ENCODE assay signal across 10 mouse cellular contexts in genomic region chr11:44686378-44686777, GRCm38 (mm10).
DNase-seq lines count a peak whose midpoint lies in the region; ATAC-seq and TF ChIP-seq lines count a peak whose summit lies in the region.
"Had no signal": no experiment of that assay in that cellular context is flagged by ENCODE, and none has a peak within 500 bp of the region (broad histone marks: within the 10 kb centered on the region; RNA-seq: fewer than 3 reads in every experiment).

No protein-coding gene starts in this region.

- TF ChIP-seq EP300 in lung, postnatal 0 days (IDR thresholded peaks at IDR 0.05): no peak

- peak overlapping the region; percentile 68; the same call in 1 of the 2 replicates for H3K27ac ChIP-seq in heart, embryonic 15.5 days
- H3K27ac ChIP-seq in lung, postnatal 0 days (ENCODE audit: low read length): no peak overlapping the region
- H3K27ac ChIP-seq in hindbrain, embryonic 14.5 days: peak overlapping the region; percentile 52; the same call in 1 of the 2 replicates
- no peak overlapping the region for H3K27ac ChIP-seq in stomach, embryonic 14.5 days (ENCODE audit: low read length)
- H3K27ac ChIP-seq in forebrain, embryonic 15.5 days (replicated peaks): no peak overlapping the region

- no peak overlapping the region for H3K4me3 ChIP-seq in heart, embryonic 15.5 days
- no peak overlapping the region for H3K4me3 ChIP-seq in lung, postnatal 0 days (ENCODE audit: low read depth, low read length)
- no peak overlapping the region for H3K4me3 ChIP-seq in hindbrain, embryonic 14.5 days (replicated peaks; ENCODE audit: low read length)
- no peak overlapping the region for H3K4me3 ChIP-seq in stomach, embryonic 14.5 days (ENCODE audit: low read depth, low read length)
- H3K4me3 ChIP-seq in forebrain, embryonic 15.5 days: no peak overlapping the region
- H3K4me3 ChIP-seq: megakaryocyte, embryonic 14.5 days had no signal

- H3K4me1 ChIP-seq in heart, embryonic 15.5 days (replicated peaks): peaks cover 22% of the 10 kb centered on the region
- peaks cover 15% of the 10 kb centered on the region for H3K4me1 ChIP-seq in lung, postnatal 0 days (ENCODE audit: insufficient read depth, low read depth, low read length)
- peaks cover 40% of the 10 kb centered on the region for H3K4me1 ChIP-seq in hindbrain, embryonic 14.5 days (replicated peaks; ENCODE audit: control insufficient read depth, insufficient read depth, low read length)
- H3K4me1 ChIP-seq in stomach, embryonic 14.5 days (ENCODE audit: control insufficient read depth, insufficient read depth, low read length): 0 out of 2 replicates have a peak, but pooled peaks cover 11% of the 10 kb centered on the region
- H3K4me1 ChIP-seq in forebrain, embryonic 15.5 days: peaks cover 6% of the 10 kb centered on the region; the same call in 1 of the 2 replicates
- H3K4me1 ChIP-seq: megakaryocyte, embryonic 14.5 days had no signal

- H3K9ac ChIP-seq in heart, embryonic 15.5 days: no peak overlapping the region
- H3K9ac ChIP-seq in lung, postnatal 0 days (replicated peaks; ENCODE audit: low read depth): no peak overlapping the region
- 0 out of 2 replicates have a peak overlapping the region, but pooled peaks have one; percentile 21 for H3K9ac ChIP-seq in hindbrain, embryonic 14.5 days
- H3K9ac ChIP-seq in stomach, embryonic 14.5 days (replicated peaks; ENCODE audit: low read depth, low read length): no peak overlapping the region
- H3K9ac ChIP-seq in forebrain, embryonic 15.5 days (replicated peaks): no peak overlapping the region

- H3K36me3 ChIP-seq in heart, embryonic 15.5 days: no peaks in the 10 kb centered on the region
- H3K36me3 ChIP-seq in lung, postnatal 0 days (ENCODE audit: insufficient read depth, low read length): no peaks in the 10 kb centered on the region
- no peaks in the 10 kb centered on the region for H3K36me3 ChIP-seq in hindbrain, embryonic 14.5 days (replicated peaks; ENCODE audit: control insufficient read depth, insufficient read depth)
- H3K36me3 ChIP-seq in stomach, embryonic 14.5 days (ENCODE audit: control insufficient read depth, insufficient read depth, low read length): no peaks in the 10 kb centered on the region
- no peaks in the 10 kb centered on the region for H3K36me3 ChIP-seq in forebrain, embryonic 15.5 days

- H3K27me3 ChIP-seq in heart, embryonic 15.5 days: no peaks in the 10 kb centered on the region
- no peaks in the 10 kb centered on the region for H3K27me3 ChIP-seq in lung, postnatal 0 days (replicated peaks; ENCODE audit: insufficient read depth, low read length)
- no peaks in the 10 kb centered on the region for H3K27me3 ChIP-seq in hindbrain, embryonic 14.5 days (ENCODE audit: control insufficient read depth, insufficient read depth, low read length)
- H3K27me3 ChIP-seq in stomach, embryonic 14.5 days (ENCODE audit: control insufficient read depth, insufficient read depth, low read length): no peaks in the 10 kb centered on the region
- H3K27me3 ChIP-seq in forebrain, embryonic 15.5 days: peaks cover 27% of the 10 kb centered on the region
- H3K27me3 ChIP-seq: megakaryocyte, embryonic 14.5 days had no signal

- ATAC-seq in heart, embryonic 15.5 days (replicated peaks; ENCODE audit: insufficient number of reproducible peaks, insufficient read depth, low FRiP score, low read depth): no peak
- no peak for ATAC-seq in lung, postnatal 0 days
- no peak for ATAC-seq in hindbrain, embryonic 14.5 days (ENCODE audit: low FRiP score)
- ATAC-seq in stomach, embryonic 14.5 days (ENCODE audit: insufficient number of reproducible peaks, insufficient read depth, low FRiP score, low read depth): no peak
- ATAC-seq in activated CD4-positive, CD25-positive, alpha-beta regulatory T cell, adult 4 months: no peak
- ATAC-seq in forebrain, embryonic 15.5 days (replicated peaks): no peak

- 72% methylated on average over 12 of the region's 12 CpGs for WGBS in heart, embryonic 15.5 days
- WGBS in lung, postnatal 0 days: 70% methylated on average over 12 of the region's 12 CpGs
- 70% methylated on average over 12 of the region's 12 CpGs for WGBS in hindbrain, embryonic 14.5 days
- 76% methylated on average over 12 of the region's 12 CpGs for WGBS in stomach, embryonic 14.5 days
- WGBS in forebrain, embryonic 15.5 days: 85% methylated on average over 12 of the region's 12 CpGs

- H3K9me3 ChIP-seq in heart, embryonic 15.5 days (replicated peaks): no peaks in the 10 kb centered on the region
- no peaks in the 10 kb centered on the region for H3K9me3 ChIP-seq in lung, postnatal 0 days (ENCODE audit: low read length)
- no peaks in the 10 kb centered on the region for H3K9me3 ChIP-seq in hindbrain, embryonic 14.5 days (ENCODE audit: control insufficient read depth, low read length)
- no peaks in the 10 kb centered on the region for H3K9me3 ChIP-seq in stomach, embryonic 14.5 days (ENCODE audit: control insufficient read depth, low read depth, low read length)
- H3K9me3 ChIP-seq in forebrain, embryonic 15.5 days: no peaks in the 10 kb centered on the region
- H3K9me3 ChIP-seq: megakaryocyte, embryonic 14.5 days had no signal

- no peak for DNase-seq in heart, adult 11 months
- no peak for DNase-seq in lung, postnatal 0 days (ENCODE audit: low spot score)
- DNase-seq in lung, adult 18-20 months: no peak
- DNase-seq in hindbrain, embryonic 14.5 days (ENCODE audit: low spot score): no peak
- DNase-seq: cerebellum, adult 9-11 months had no signal

- TF ChIP-seq CTCF in lung, postnatal 0 days (IDR thresholded peaks at IDR 0.05): no peak

- peak overlapping the region; percentile 45 for H3K4me2 ChIP-seq in heart, embryonic 15.5 days
- H3K4me2 ChIP-seq in lung, postnatal 0 days (replicated peaks; ENCODE audit: low read depth, low read length): peak overlapping the region; percentile 25; the same call in 1 of the 2 replicates
- H3K4me2 ChIP-seq in hindbrain, embryonic 14.5 days (replicated peaks): no peak overlapping the region
- H3K4me2 ChIP-seq in stomach, embryonic 14.5 days (replicated peaks; ENCODE audit: low read depth, low read length): peak overlapping the region; percentile 28; the same call in 1 of the 2 replicates
- H3K4me2 ChIP-seq in forebrain, embryonic 15.5 days (replicated peaks): no peak overlapping the region

Comparison
In these comparisons a context has a peak if more than half of its experiments do, and no peak if none do; other contexts are left out.
1. H3K27ac ChIP-seq: peak in heart, embryonic 15.5 days (single experiment) and hindbrain, embryonic 14.5 days (single experiment); none in lung, postnatal 0 days (single experiment), stomach, embryonic 14.5 days (single experiment) and forebrain, embryonic 15.5 days (single experiment).
2. H3K4me2 ChIP-seq: peak in heart, embryonic 15.5 days (single experiment), lung, postnatal 0 days (single experiment) and stomach, embryonic 14.5 days (single experiment); none in hindbrain, embryonic 14.5 days (single experiment) and forebrain, embryonic 15.5 days (single experiment).